Mouse (Mus musculus) gastrocnemius, postnatal 10 days (tissue): ENCODE measurements around the gene Col27a1. TPM values are rescaled to one million over a fixed set of nuclear protein-coding genes. Genes with fewer than 3 reads are reported as not detected.

Experiments
- DNase-seq: peaks from one replicate; pipeline ENCODE4 v3.0.0; 2021; ENCODE audit warnings: mixed read lengths
- total RNA-seq, 2 experiments: library from RNA; stranded (reverse); gene quantifications; 2 replicates each; pipeline ENCODE4 v1.2.3; 2021

The Col27a1 gene
- total RNA-seq, 2 experiments from 2014 or later = 3.8 to 6.6 TPM

- no peak for DNase-seq
Measured at GRCm38 (mm10) chr4:63260506-63260905, 46.7 kb downstream of the Col27a1 start.

GRCm38 (mm10) chr4:63262941-63263340 lies 49.1 kb downstream of the Col27a1 start:
- DNase-seq = no peak

- DNase-seq = no peak
Measured at GRCm38 (mm10) chr4:63266276-63266675, 52.5 kb downstream of the Col27a1 start.

GRCm38 (mm10) chr4:63267121-63267520 lies 53.3 kb downstream of the Col27a1 start:
- no peak for DNase-seq

- DNase-seq = no peak
Measured at GRCm38 (mm10) chr4:63267586-63267985, 53.8 kb downstream of the Col27a1 start.

GRCm38 (mm10) chr4:63268777-63269176 lies 55.0 kb downstream of the Col27a1 start:
- DNase-seq = peak; percentile 56

- no peak for DNase-seq
Measured at GRCm38 (mm10) chr4:63274516-63274915, 60.7 kb downstream of the Col27a1 start.

GRCm38 (mm10) chr4:63275251-63275650 lies 61.4 kb downstream of the Col27a1 start:
- no peak for DNase-seq

- DNase-seq = no peak
Measured at GRCm38 (mm10) chr4:63276571-63276970, 62.8 kb downstream of the Col27a1 start.

- DNase-seq = no peak
Measured at GRCm38 (mm10) chr4:63278821-63279220, 65.0 kb downstream of the Col27a1 start.

GRCm38 (mm10) chr4:63281694-63282093 lies 67.9 kb downstream of the Col27a1 start:
- DNase-seq = peak; percentile 32

GRCm38 (mm10) chr4:63283319-63283718 lies 69.5 kb downstream of the Col27a1 start:
- DNase-seq = no peak

- no peak for DNase-seq
Measured at GRCm38 (mm10) chr4:63286034-63286433, 72.2 kb downstream of the Col27a1 start.

GRCm38 (mm10) chr4:63288497-63288896 lies 74.7 kb downstream of the Col27a1 start:
- DNase-seq = no peak

- peak; percentile 25 for DNase-seq
Measured at GRCm38 (mm10) chr4:63290081-63290480, 76.3 kb downstream of the Col27a1 start.

- peak; percentile 89 for DNase-seq
Measured at GRCm38 (mm10) chr4:63291075-63291474, 77.3 kb downstream of the Col27a1 start.

GRCm38 (mm10) chr4:63291658-63292057 lies 77.9 kb downstream of the Col27a1 start:
- no peak for DNase-seq

- no peak for DNase-seq
Measured at GRCm38 (mm10) chr4:63295641-63296040, 81.8 kb downstream of the Col27a1 start.

GRCm38 (mm10) chr4:63296263-63296662 lies 82.5 kb downstream of the Col27a1 start:
- DNase-seq = no peak

- no peak for DNase-seq
Measured at GRCm38 (mm10) chr4:63296876-63297275, 83.1 kb downstream of the Col27a1 start.

- DNase-seq = no peak
Measured at GRCm38 (mm10) chr4:63298191-63298590, 84.4 kb downstream of the Col27a1 start.

GRCm38 (mm10) chr4:63302641-63303040 lies 88.8 kb downstream of the Col27a1 start:
- DNase-seq = no peak

GRCm38 (mm10) chr4:63307175-63308062 lies 93.6 kb downstream of the Col27a1 start:
- DNase-seq = peak; percentile 96

GRCm38 (mm10) chr4:63308316-63308715 lies 94.5 kb downstream of the Col27a1 start:
- DNase-seq = peak; percentile 67
